Mouse (Mus musculus) liver, adult 2 months (tissue): ENCODE results near the gene Dntt. TPM values are rescaled to one million over a fixed set of nuclear protein-coding genes. Genes with fewer than 3 reads are reported as not detected.
A peak's percentile ranks its signal among the peaks of the same experiment; 100 is the strongest.

Source experiments
- DNase-seq: peaks from one replicate; pipeline ENCODE4 v3.0.0-alpha.2; 2011; ENCODE audit warnings: low read depth, low spot score; ENCODE audit errors: extremely low read depth
- H3K27ac ChIP-seq: fragments of 200-500 bp; replicated peaks from 2 replicates; pipeline ENCODE4 v1.5.1; 2012; ENCODE audit warnings: low read depth, mild to moderate bottlenecking, control low read depth, inconsistent platforms, low read length; ENCODE audit not compliant: insufficient read depth
- H3K27me3 ChIP-seq: fragments of 200-500 bp; 2 replicates; pipeline ENCODE4 v1.6.1; 2012; ENCODE audit warnings: mild to moderate bottlenecking, moderate library complexity, low read length, inconsistent platforms; ENCODE audit not compliant: control insufficient read depth, insufficient read depth
- H3K36me3 ChIP-seq: fragments of 200-500 bp; 2 replicates; pipeline ENCODE4 v1.6.1; 2012; ENCODE audit warnings: low read length, inconsistent platforms; ENCODE audit not compliant: control insufficient read depth, insufficient read depth
- H3K4me1 ChIP-seq: fragments of 200-500 bp; 2 replicates; pipeline ENCODE4 v1.6.1; 2011; ENCODE audit warnings: low read length; ENCODE audit not compliant: control insufficient read depth, insufficient read depth
- H3K4me3 ChIP-seq: fragments of 200-500 bp; 2 replicates; pipeline ENCODE4 v1.5.1; 2011; ENCODE audit warnings: low read depth, mild to moderate bottlenecking, control low read depth, low read length, moderate library complexity; ENCODE audit not compliant: insufficient read depth
- H3K79me2 ChIP-seq: fragments of 200-500 bp; 2 replicates; pipeline ENCODE4 v1.6.1; 2012; ENCODE audit warnings: inconsistent platforms, mild to moderate bottlenecking, low read length, moderate library complexity; ENCODE audit not compliant: control insufficient read depth, insufficient read depth
- H3K9ac ChIP-seq: fragments of 200-500 bp; 2 replicates; pipeline ENCODE4 v1.6.1; 2012; ENCODE audit warnings: low read depth, mild to moderate bottlenecking, control low read depth, inconsistent platforms, low read length
- CTCF ChIP-seq: fragments of 200-500 bp; IDR thresholded peaks from 2 replicates; pipeline ENCODE4 v1.5.1; 2011; ENCODE audit warnings: low read depth, low read length, control low read depth
- POLR2A ChIP-seq: fragments of 200-500 bp; IDR thresholded peaks from 2 replicates; pipeline ENCODE4 v1.6.1; 2011; ENCODE audit warnings: low read length, control low read depth; ENCODE audit not compliant: insufficient read depth; ENCODE audit errors: extremely low read depth
- WGBS: fragments of 180-500 bp; shearing (Covaris S2); methylation state at CpG from one replicate; pipeline ENCODE4 v1.1.7; 2018; 5-methylcytosine and 5-hydroxymethylcytosine counted together
- polyA plus RNA-seq: library from polyadenylated mRNA; depleted of rRNA; stranded (reverse); fragments of >200 nt; gene quantifications from 2 replicates; pipeline ENCODE4 v1.2.3, GENCODE M21; 2012
- total RNA-seq: library from RNA; depleted of rRNA; stranded (reverse); fragments of >200 nt; gene quantifications from 2 replicates; pipeline ENCODE4 v1.2.3, GENCODE M21; 2014

Dntt gene
- total and polyA plus RNA-seq, 2 experiments: 0.39 to 1.4 TPM

DNA sequence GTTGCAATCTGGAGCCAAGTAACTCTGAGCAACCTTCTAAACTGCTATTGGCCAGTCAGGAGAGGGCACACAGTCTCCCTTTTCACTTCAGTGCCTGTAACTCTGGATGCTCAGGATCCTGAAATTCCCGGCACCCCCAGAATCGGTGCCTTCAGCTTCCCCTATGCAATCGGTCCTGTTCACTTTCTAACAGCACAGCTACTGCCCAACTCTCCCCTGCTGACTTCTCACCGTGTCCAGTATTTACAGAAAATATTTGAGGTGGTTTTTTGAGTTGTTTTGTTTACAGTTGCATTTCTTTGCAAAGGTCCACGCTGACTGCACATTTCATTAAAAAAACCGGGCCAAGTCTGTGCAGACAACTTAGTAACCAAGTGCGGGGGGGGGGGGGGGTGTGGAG, 37.4 kb upstream of the Dntt start:
- no peak overlapping the region for H3K9ac ChIP-seq
- peaks cover 3% of the 10 kb centered on the region; the same call in 1 of the 2 replicates for H3K4me1 ChIP-seq
- H3K4me3 ChIP-seq: no peak overlapping the region
- H3K27me3 ChIP-seq: no peaks in the 10 kb centered on the region
- no peak for DNase-seq
- WGBS: 71% methylated on average over 7 of the region's 7 CpGs
- H3K79me2 ChIP-seq: no peaks in the 10 kb centered on the region
- TF ChIP-seq CTCF (no peak), POLR2A (no peak)
- H3K36me3 ChIP-seq: no peaks in the 10 kb centered on the region
- no peak overlapping the region for H3K27ac ChIP-seq

DNA sequence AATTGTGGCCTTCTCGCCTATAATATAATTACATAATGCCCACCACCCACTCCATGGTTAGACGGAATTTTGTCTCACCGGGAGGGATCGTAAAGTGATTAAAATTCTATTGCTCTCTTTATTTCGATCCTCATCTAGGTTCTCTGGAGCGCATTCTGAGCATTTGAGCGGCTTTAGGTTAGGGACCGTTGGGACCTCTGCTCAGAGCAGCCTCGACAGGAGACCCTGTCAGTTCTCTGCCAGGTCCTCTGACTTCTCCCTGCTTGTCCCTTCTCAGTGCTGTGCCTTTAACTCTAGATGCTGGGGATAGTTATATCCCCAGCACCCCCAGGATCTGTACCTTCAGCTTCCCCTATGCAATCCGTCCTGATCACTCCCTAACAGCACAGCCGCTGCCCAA, 37.0 kb upstream of the Dntt start:
- Histone ChIP-seq H3K4me1 (peaks cover 3% of the 10 kb centered on the region; the same call in 1 of the 2 replicates), H3K27me3 (no peaks in the 10 kb centered on the region), H3K79me2 (no peaks in the 10 kb centered on the region), H3K36me3 (no peaks in the 10 kb centered on the region), H3K9ac (no peak overlapping the region), H3K27ac (no peak overlapping the region), H3K4me3 (no peak overlapping the region)
- DNase-seq: no peak
- WGBS: 85% methylated on average over 11 of the region's 11 CpGs
- TF ChIP-seq CTCF (no peak), POLR2A (no peak)

DNA sequence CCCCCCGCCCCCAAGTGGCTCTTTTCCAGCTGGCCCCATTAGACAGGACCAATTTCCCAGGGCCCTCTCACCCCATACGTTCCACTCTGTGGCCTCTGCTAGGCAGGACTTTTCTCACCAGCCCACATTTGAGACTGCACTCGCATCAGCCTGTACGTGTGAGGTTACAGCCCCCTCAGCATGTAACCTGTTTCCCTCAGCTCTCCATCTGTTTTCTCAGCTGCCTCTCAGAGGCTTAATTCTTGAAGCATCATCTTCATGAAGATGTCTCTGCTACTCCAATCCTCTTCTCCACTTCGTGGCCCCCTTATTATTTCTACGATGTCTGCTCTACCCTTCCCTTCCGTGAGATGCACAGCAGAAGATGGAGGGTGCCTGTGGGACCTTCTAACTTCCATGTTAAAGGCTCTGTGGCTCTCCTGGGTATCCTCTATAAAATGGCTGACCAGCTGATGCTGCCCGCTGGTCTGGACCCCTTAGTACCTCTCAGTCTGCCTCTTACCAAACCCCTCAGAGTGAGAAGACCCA, 36.5 kb upstream of the Dntt start:
- no peaks in the 10 kb centered on the region for H3K36me3 ChIP-seq
- H3K4me3 ChIP-seq: no peak overlapping the region
- DNase-seq: no peak
- H3K27me3 ChIP-seq: no peaks in the 10 kb centered on the region
- no peak overlapping the region for H3K27ac ChIP-seq
- no peak for TF ChIP-seq CTCF
- no peak for TF ChIP-seq POLR2A
- H3K4me1 ChIP-seq: peaks cover 3% of the 10 kb centered on the region; the same call in 1 of the 2 replicates
- no peaks in the 10 kb centered on the region for H3K79me2 ChIP-seq
- H3K9ac ChIP-seq: no peak overlapping the region
- 79% methylated on average over 8 of the region's 8 CpGs for WGBS

DNA sequence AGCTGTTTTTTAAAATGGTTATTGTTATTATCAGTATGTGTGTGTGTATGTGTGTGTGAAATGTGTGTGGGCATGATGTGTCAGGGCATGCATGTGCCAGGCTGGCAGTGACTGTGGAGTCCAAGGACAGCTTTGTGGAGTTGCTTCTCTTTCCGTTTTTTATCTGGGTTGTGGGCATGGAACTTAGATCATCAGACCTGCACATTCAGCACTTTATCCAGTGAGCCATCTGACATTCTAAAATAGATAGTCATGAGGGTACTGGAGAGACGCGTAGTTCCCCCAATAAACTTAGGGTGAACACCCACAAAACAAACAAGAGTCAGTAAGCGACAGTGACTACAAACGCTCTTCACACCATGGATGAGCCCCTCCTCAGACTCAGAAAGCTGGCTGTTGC, 35.7 kb upstream of the Dntt start:
- H3K27ac ChIP-seq: no peak overlapping the region
- WGBS: 76% methylated on average over 5 of the region's 5 CpGs
- peaks cover 3% of the 10 kb centered on the region; the same call in 1 of the 2 replicates for H3K4me1 ChIP-seq
- no peaks in the 10 kb centered on the region for H3K79me2 ChIP-seq
- DNase-seq: no peak
- no peak overlapping the region for H3K4me3 ChIP-seq
- TF ChIP-seq POLR2A: no peak
- TF ChIP-seq CTCF: no peak
- no peak overlapping the region for H3K9ac ChIP-seq
- H3K36me3 ChIP-seq: no peaks in the 10 kb centered on the region
- no peaks in the 10 kb centered on the region for H3K27me3 ChIP-seq

DNA sequence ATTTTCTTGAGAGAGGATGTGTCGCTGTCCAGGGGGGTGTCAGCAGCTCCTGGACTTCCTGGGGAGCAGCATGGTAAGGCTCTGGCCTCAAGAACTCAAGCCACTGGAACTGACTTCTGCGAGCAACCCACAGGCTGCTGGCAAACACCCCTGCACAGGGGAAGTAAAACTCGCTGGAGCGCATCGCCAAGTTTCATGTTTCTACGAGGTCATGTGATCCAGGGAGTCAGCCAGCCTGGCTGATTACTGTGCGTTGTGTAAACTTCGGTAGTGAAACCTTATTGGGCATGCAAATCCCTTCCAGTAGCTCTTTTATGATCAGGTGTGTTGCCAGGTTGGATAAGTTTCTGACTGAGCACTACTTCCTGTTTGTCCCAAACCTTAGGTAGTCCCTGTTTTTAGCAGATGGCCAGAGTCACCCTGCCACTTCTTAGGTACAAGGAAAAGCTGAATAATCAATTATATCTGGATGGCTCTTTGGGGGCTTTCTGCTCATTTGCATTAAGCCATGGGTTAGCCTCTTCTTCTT, 35.0 kb upstream of the Dntt start, which contains the start of gene Blnk:
Gene Blnk, minus strand, starts transcription at position 479 of the 529 bp plus-strand sequence.
- H3K9ac ChIP-seq: peak within 1 kb of the TSS; percentile 12; the same call in 1 of the 2 replicates
- no peaks in the 10 kb centered on the region for H3K79me2 ChIP-seq
- no peaks in the 10 kb centered on the region for H3K27me3 ChIP-seq
- peak within 1 kb of the TSS; percentile 48 for H3K27ac ChIP-seq
- no peaks in the 10 kb centered on the region for H3K36me3 ChIP-seq
- H3K4me3 ChIP-seq: peak within 1 kb of the TSS; percentile 6; the same call in 1 of the 2 replicates
- TF ChIP-seq POLR2A (peak; percentile 47; the same call in 1 of the 2 replicates), CTCF (no peak)
- WGBS: 22% methylated on average over 8 of the region's 8 CpGs
- peak; percentile 90 for DNase-seq
- peaks cover 5% of the 10 kb centered on the region; the same call in 1 of the 2 replicates for H3K4me1 ChIP-seq

DNA sequence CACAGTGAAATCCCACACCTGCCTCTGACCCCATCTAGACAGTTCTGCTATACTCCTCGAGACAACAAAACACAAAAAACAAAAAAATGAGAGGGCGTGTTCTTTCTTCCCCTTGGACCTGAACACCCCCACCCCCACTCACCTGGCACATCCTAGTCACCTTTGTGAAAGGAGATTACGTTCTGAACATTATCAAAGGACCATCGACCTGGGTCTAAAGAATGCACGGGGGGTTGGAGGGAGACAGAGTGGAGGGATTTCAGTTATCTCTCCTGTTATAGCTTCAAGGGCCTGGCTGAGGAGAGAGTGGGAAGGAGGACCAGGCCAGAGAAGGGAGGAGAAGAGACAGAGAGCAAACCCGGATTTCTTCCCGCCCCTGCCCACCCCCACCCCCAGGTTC, 34.2 kb upstream of the Dntt start:
- peaks cover 5% of the 10 kb centered on the region; the same call in 1 of the 2 replicates for H3K4me1 ChIP-seq
- no peak overlapping the region for H3K4me3 ChIP-seq
- DNase-seq: no peak
- TF ChIP-seq POLR2A: no peak
- TF ChIP-seq CTCF: no peak
- H3K9ac ChIP-seq: no peak overlapping the region
- H3K79me2 ChIP-seq: no peaks in the 10 kb centered on the region
- 53% methylated on average over 7 of the region's 7 CpGs for WGBS
- H3K27me3 ChIP-seq: no peaks in the 10 kb centered on the region
- no peak overlapping the region for H3K27ac ChIP-seq
- no peaks in the 10 kb centered on the region for H3K36me3 ChIP-seq
